ENCODE assay signal across 9 mouse cellular contexts in genomic region chr6:34515098-34515782, GRCm38 (mm10). TPM values are rescaled to one million over a fixed set of nuclear protein-coding genes. Genes with fewer than 3 reads are reported as not detected.
DNase-seq lines count a peak whose midpoint lies in the region; ATAC-seq and TF ChIP-seq lines count a peak whose summit lies in the region.
"Had no signal": no experiment of that assay in that cellular context is flagged by ENCODE, and none has a peak within 500 bp of the region (broad histone marks: within the 10 kb centered on the region; RNA-seq: fewer than 3 reads in every experiment).

No protein-coding gene starts in this region.

- ATAC-seq in hindbrain, embryonic 12.5 days (ENCODE audit: low FRiP score), result no peak
- ATAC-seq in hindbrain, embryonic 16.5 days, result 0 out of 2 replicates have a peak, but pooled peaks have one; percentile 18
- ATAC-seq in stomach, embryonic 16.5 days (ENCODE audit: insufficient read depth, low FRiP score), result no peak
- no peak for ATAC-seq in midbrain, embryonic 14.5 days (ENCODE audit: low FRiP score, low TSS enrichment)

- no peak for TF ChIP-seq POLR2A in lung, adult 2 months (IDR thresholded peaks at IDR 0.05; ENCODE audit: borderline replicate concordance, extremely low read depth, low read depth, low read length)

- no peaks in the 10 kb centered on the region for H3K9me3 ChIP-seq in hindbrain, embryonic 10.5 days
- H3K9me3 ChIP-seq in hindbrain, embryonic 12.5 days (replicated peaks), result no peaks in the 10 kb centered on the region
- H3K9me3 ChIP-seq in hindbrain, embryonic 16.5 days (ENCODE audit: control insufficient read depth, low read length), result no peaks in the 10 kb centered on the region
- no peaks in the 10 kb centered on the region for H3K9me3 ChIP-seq in stomach, embryonic 16.5 days (replicated peaks; ENCODE audit: control insufficient read depth, low read length)
- H3K9me3 ChIP-seq in midbrain, embryonic 14.5 days (ENCODE audit: control insufficient read depth, low read length), result no peaks in the 10 kb centered on the region

- no peak for TF ChIP-seq CTCF in lung, adult 2 months (IDR thresholded peaks at IDR 0.05; ENCODE audit: insufficient read depth, low read length)

- no peak overlapping the region for H3K4me2 ChIP-seq in hindbrain, embryonic 12.5 days (replicated peaks)
- no peak overlapping the region for H3K4me2 ChIP-seq in hindbrain, embryonic 16.5 days (ENCODE audit: low read length)
- H3K4me2 ChIP-seq in stomach, embryonic 16.5 days (ENCODE audit: low read depth, low read length), result no peak overlapping the region
- no peak overlapping the region for H3K4me2 ChIP-seq in midbrain, embryonic 14.5 days (ENCODE audit: low read length)

- H3K9ac ChIP-seq in hindbrain, embryonic 12.5 days, result no peak overlapping the region
- no peak overlapping the region for H3K9ac ChIP-seq in hindbrain, embryonic 16.5 days (ENCODE audit: low read depth, low read length)
- no peak overlapping the region for H3K9ac ChIP-seq in stomach, embryonic 16.5 days (ENCODE audit: low read length)
- H3K9ac ChIP-seq in midbrain, embryonic 14.5 days (replicated peaks; ENCODE audit: low read length), result no peak overlapping the region

- WGBS in hindbrain, embryonic 10.5 days, result 79% methylated on average over 10 of the region's 10 CpGs
- 68% methylated on average over 10 of the region's 10 CpGs for WGBS in hindbrain, embryonic 12.5 days
- 55% methylated on average over 10 of the region's 10 CpGs for WGBS in lung, adult 2 months
- 70% methylated on average over 10 of the region's 10 CpGs for WGBS in hindbrain, embryonic 16.5 days
- WGBS in stomach, embryonic 16.5 days, result 47% methylated on average over 10 of the region's 10 CpGs
- 75% methylated on average over 10 of the region's 10 CpGs for WGBS in midbrain, embryonic 14.5 days

- DNase-seq in hindbrain, embryonic 10.5 days (ENCODE audit: low spot score), result no peak
- DNase-seq in lung, postnatal 10 days, result peak; percentile 21
- no peak for DNase-seq in lung, adult 2 months
- DNase-seq in ovary, adult 18-20 months (ENCODE audit: low spot score), result no peak
- no peak for DNase-seq in midbrain, embryonic 14.5 days
- DNase-seq: thymus, postnatal 14 days had no signal

- peak overlapping the region; percentile 50; the same call in 1 of the 2 replicates for H3K27ac ChIP-seq in hindbrain, embryonic 10.5 days
- no peak overlapping the region; the same call in 1 of the 2 replicates for H3K27ac ChIP-seq in hindbrain, embryonic 12.5 days
- no peak overlapping the region for H3K27ac ChIP-seq in hindbrain, embryonic 16.5 days (ENCODE audit: low read depth, low read length)
- 0 out of 2 replicates have a peak overlapping the region, but pooled peaks have one; percentile 17 for H3K27ac ChIP-seq in stomach, embryonic 16.5 days (ENCODE audit: low read length)
- H3K27ac ChIP-seq in midbrain, embryonic 14.5 days (replicated peaks; ENCODE audit: low read depth, low read length), result no peak overlapping the region

- H3K27me3 ChIP-seq in hindbrain, embryonic 10.5 days (ENCODE audit: insufficient read depth, poor library complexity, severe bottlenecking), result no peaks in the 10 kb centered on the region
- no peaks in the 10 kb centered on the region for H3K27me3 ChIP-seq in hindbrain, embryonic 12.5 days
- H3K27me3 ChIP-seq in hindbrain, embryonic 16.5 days (replicated peaks; ENCODE audit: control insufficient read depth, insufficient read depth, low read length), result no peaks in the 10 kb centered on the region
- H3K27me3 ChIP-seq in stomach, embryonic 16.5 days (ENCODE audit: control insufficient read depth, insufficient read depth, low read length), result no peaks in the 10 kb centered on the region
- H3K27me3 ChIP-seq in midbrain, embryonic 14.5 days (ENCODE audit: control insufficient read depth, insufficient read depth, low read length), result no peaks in the 10 kb centered on the region

- H3K4me3 ChIP-seq in hindbrain, embryonic 10.5 days, result no peak overlapping the region
- H3K4me3 ChIP-seq in hindbrain, embryonic 12.5 days, result no peak overlapping the region
- no peak overlapping the region for H3K4me3 ChIP-seq in lung, adult 2 months (replicated peaks; ENCODE audit: extremely low read depth, low read depth, low read length)
- no peak overlapping the region for H3K4me3 ChIP-seq in hindbrain, embryonic 16.5 days (ENCODE audit: low read length)
- no peak overlapping the region for H3K4me3 ChIP-seq in stomach, embryonic 16.5 days (replicated peaks; ENCODE audit: low read length)
- H3K4me3 ChIP-seq in midbrain, embryonic 14.5 days (replicated peaks; ENCODE audit: low read depth, low read length), result no peak overlapping the region

- no peaks in the 10 kb centered on the region for H3K36me3 ChIP-seq in hindbrain, embryonic 10.5 days
- H3K36me3 ChIP-seq in hindbrain, embryonic 12.5 days, result no peaks in the 10 kb centered on the region
- H3K36me3 ChIP-seq in hindbrain, embryonic 16.5 days (ENCODE audit: control insufficient read depth, insufficient read depth, low read length), result no peaks in the 10 kb centered on the region
- no peaks in the 10 kb centered on the region for H3K36me3 ChIP-seq in stomach, embryonic 16.5 days (ENCODE audit: control insufficient read depth, insufficient read depth, low read length)
- H3K36me3 ChIP-seq in midbrain, embryonic 14.5 days (ENCODE audit: control insufficient read depth, insufficient read depth, low read length), result no peaks in the 10 kb centered on the region

- H3K4me1 ChIP-seq in hindbrain, embryonic 10.5 days (replicated peaks), result peaks cover 3% of the 10 kb centered on the region
- 0 out of 2 replicates have a peak, but pooled peaks cover 6% of the 10 kb centered on the region for H3K4me1 ChIP-seq in hindbrain, embryonic 12.5 days
- H3K4me1 ChIP-seq in lung, adult 2 months (ENCODE audit: control insufficient read depth, insufficient read depth, low read length), result no peaks in the 10 kb centered on the region
- no peaks in the 10 kb centered on the region for H3K4me1 ChIP-seq in hindbrain, embryonic 16.5 days (ENCODE audit: control insufficient read depth, insufficient read depth, low read depth, low read length)
- peaks cover 9% of the 10 kb centered on the region for H3K4me1 ChIP-seq in stomach, embryonic 16.5 days (ENCODE audit: control insufficient read depth, insufficient read depth, low read length)
- no peaks in the 10 kb centered on the region for H3K4me1 ChIP-seq in midbrain, embryonic 14.5 days (ENCODE audit: control insufficient read depth, insufficient read depth, low read length)

RNA-seq across cellular contexts. Expression of gene Bpgm, which starts 39.2 kb away (rescaled TPM):
- polyA plus RNA-seq in hindbrain, embryonic 10.5 days (2016; fragmentation: Nextera tagmentation; extraction: Ambion mirVana), result 64.5 and 72.7 TPM in 2 replicates
- 70.5 and 82.4 TPM in 2 replicates for polyA plus RNA-seq in hindbrain, embryonic 12.5 days (2016; fragmentation: Nextera tagmentation; extraction: Ambion mirVana)
- 17.6 and 23.2 TPM in 2 replicates for polyA plus RNA-seq in lung, adult 2 months (2012; rRNA removed)
- polyA plus RNA-seq in hindbrain, embryonic 16.5 days (2015; fragmentation: Nextera tagmentation; extraction: Ambion mirVana), result 90.9 and 93.4 TPM in 2 replicates
- polyA plus RNA-seq in stomach, embryonic 16.5 days (2015; fragmentation: Nextera tagmentation; extraction: Ambion mirVana), result 44.1 and 55.0 TPM in 2 replicates
- polyA plus RNA-seq in midbrain, embryonic 14.5 days (2014; fragmentation: Nextera tagmentation; extraction: Ambion mirVana), result 94.2 and 94.6 TPM in 2 replicates

Comparison
In these comparisons a context has a peak if more than half of its experiments do, and no peak if none do; other contexts are left out.
1. H3K27ac ChIP-seq: peak in hindbrain, embryonic 10.5 days (single experiment) and stomach, embryonic 16.5 days (single experiment); none in hindbrain, embryonic 12.5 days (single experiment), hindbrain, embryonic 16.5 days (single experiment) and midbrain, embryonic 14.5 days (single experiment).